Mouse (Mus musculus): ENCODE results near the gene Dcpp2. TPM values are rescaled to one million over a fixed set of nuclear protein-coding genes. Genes with fewer than 3 reads are reported as not detected.
A peak's percentile ranks its signal among the peaks of the same experiment; 100 is the strongest.
"Not testable (repeated sequence)": the region's sequence is repeated elsewhere in the genome, so short reads cannot be mapped to it uniquely, and the experiment has no call there.

Dcpp2 gene
- total RNA-seq (2022), result not detected

DNA sequence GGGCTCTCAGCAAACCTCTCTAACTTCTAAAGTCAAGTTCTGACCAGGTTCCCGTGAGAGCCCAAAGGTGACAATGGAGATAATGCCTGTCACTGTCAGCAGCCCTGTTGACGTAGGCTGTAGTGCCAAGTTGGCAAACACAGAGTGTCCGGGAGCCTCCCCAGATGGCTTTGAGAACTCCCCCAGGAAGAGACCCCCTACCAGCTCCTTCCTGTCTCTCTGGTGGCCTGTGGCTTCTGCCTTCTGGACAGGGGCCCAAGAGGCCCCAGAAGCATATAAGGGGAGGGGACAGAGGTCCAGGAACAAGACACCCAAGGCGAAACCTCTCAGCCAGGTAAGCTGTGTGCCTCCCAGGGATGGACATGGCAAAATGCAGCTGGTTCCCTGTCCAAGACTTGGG, at the start of gene Dcpp2, which contains the start of gene Dcpp1:
TSS of gene Dcpp2 (plus strand) at position 305 of the 400 bp plus-strand sequence.
TSS of gene Dcpp1 (plus strand) at position 301 of the 400 bp plus-strand sequence.
- DNase-seq (ENCODE audit: low spot score), result not testable (repeated sequence)

DNA sequence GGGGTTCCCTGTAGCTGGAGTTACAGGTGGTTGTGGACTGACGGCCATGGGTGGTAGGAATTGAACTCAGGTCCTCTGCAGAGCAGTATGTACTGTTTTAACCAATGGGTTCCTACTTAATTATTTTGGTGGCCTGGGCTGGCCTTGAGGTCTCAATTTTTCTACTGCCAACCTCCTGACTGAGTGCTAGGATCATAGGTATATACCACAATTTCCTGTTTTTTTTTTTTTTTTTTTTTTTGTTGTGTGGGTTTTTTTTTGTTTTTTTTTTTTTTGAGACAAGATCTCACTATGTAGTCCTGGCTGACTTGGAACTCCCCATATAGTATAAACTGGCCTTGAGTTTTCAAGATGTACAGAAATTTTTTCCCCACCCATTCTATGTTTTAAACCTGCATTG, 49.5 kb upstream of the Dcpp2 start:
- no peak for DNase-seq (ENCODE audit: low spot score)

DNA sequence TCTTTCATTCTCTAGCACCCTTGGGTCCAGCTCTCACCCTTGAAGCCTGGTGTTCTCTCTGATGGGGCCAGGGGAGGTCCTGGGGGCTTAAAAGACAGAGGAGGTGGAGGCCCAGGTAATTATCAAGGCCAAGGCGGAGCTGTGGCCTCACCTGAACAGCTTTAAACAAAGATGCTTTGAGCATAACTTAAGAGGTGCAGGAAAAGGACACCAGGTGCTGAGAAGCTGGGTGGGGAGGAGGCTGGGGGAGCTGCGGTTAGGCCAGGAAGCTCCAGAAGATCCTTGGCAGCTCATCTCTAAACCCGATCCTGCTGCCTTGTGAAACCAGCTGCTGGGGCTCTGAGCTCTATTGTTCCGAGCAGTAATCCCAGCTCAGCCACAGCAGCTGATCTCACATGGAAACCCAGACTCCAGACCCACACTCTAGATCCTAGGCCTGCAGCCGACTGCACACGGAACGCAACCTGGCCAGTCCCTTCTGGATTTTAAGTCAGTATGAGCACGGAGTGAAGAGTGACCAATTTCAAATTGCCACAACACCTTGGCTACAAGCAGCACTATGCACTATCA, 44.6 kb upstream of the Dcpp2 start, which contains the start of gene Prss33:
TSS of gene Prss33 (minus strand) at position 51 of the 570 bp plus-strand sequence.
- DNase-seq (ENCODE audit: low spot score), result no peak

DNA sequence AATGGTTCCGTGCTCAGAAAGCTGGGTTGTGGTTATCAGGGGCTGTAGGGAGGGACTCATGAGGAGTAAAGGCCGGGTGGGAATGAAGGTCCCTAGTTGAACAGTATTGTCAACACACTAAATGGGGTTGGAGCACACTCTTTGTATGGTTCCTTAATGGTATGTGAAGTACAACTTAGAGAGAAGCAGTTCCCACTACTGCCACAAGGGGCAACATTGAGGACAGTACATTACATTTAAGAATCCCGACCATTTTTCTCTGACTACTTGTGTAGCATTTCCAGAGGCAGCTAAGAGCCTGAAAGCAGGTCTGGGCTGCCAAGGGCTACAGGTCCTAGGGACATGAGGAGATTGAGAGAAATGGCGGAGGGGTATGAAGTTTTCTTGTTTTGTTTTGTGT, 39.5 kb upstream of the Dcpp2 start:
- peak; percentile 26 for DNase-seq (ENCODE audit: low spot score)

DNA sequence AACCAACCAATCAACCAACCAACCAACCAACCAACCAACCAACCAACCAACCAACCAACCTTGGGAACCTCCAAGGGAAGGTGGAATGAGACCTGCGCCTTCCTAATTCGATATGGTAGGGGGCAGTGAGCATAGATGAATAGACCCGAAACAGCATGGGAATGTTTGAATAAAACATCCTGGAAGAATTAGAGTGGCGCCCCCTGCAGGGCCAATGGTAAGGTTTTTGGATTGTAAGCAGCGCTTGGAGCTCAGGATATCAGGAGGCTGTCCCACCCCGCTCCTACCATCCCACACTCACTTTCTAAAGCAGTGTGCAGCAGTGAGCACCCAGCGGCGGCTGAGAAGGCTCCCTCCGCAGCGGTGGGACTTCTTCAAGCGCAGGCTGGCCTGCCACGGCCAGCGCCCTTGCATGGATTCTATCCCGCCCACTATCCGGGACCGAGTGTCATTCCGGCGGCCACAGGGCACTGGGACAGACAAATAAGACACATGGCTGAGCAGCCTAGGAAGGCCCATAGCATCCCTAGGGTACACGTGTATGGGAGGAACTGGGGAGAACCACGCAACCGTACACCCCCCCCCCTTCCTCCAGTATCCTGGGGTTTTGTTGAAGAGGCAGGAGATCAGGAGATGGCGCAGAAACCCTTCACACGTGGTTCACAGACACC, 37.4 kb upstream of the Dcpp2 start:
- no peak for DNase-seq (ENCODE audit: low spot score)

DNA sequence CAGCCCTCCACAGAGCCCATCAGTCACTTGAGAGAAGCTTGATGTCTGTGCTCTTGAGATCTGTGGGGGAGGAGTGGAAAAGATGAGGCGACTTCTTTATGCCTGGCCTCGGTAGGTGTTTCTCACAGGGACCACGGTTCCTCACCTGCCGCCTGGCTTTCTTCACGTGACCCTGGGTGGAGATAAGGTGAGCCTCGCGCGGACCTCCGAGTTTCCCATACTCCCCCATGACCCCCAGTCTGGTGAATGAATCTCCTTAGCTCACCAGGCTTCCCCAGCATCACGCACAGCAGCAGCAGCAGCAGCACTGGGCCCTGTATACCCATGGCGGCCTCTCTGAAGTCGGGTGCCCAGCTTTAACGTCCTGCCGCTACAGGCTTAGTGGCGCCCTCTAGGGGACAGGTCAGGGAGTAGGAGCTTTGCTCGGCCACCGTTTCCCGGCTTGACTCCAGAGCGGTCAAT, 36.8 kb upstream of the Dcpp2 start, which contains the start of the genes Prss32 and Prss41:
TSS of gene Prss32 (plus strand) at position 44 of the 462 bp plus-strand sequence.
TSS of gene Prss41 (minus strand) at position 361 of the 462 bp plus-strand sequence.
- DNase-seq (ENCODE audit: low spot score), result no peak

DNA sequence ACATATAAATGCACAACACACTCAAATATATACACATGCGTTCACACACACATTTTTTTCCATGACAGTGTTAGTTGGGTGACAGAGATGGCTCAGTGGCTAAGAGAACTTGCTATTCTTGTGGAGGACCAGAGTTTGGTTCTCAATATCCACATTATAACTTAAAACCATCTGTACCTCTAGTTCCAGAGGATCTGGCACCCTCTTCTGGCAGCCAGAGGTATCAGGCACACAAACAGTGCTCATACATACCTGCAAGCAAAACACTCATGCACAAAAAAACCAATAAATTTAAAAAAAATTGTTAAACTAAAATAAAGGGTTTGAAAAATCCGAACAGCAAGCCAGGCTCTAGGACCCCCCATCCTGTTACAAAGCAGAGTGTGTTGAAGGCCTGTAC, 30.7 kb upstream of the Dcpp2 start:
- no peak for DNase-seq (ENCODE audit: low spot score)

DNA sequence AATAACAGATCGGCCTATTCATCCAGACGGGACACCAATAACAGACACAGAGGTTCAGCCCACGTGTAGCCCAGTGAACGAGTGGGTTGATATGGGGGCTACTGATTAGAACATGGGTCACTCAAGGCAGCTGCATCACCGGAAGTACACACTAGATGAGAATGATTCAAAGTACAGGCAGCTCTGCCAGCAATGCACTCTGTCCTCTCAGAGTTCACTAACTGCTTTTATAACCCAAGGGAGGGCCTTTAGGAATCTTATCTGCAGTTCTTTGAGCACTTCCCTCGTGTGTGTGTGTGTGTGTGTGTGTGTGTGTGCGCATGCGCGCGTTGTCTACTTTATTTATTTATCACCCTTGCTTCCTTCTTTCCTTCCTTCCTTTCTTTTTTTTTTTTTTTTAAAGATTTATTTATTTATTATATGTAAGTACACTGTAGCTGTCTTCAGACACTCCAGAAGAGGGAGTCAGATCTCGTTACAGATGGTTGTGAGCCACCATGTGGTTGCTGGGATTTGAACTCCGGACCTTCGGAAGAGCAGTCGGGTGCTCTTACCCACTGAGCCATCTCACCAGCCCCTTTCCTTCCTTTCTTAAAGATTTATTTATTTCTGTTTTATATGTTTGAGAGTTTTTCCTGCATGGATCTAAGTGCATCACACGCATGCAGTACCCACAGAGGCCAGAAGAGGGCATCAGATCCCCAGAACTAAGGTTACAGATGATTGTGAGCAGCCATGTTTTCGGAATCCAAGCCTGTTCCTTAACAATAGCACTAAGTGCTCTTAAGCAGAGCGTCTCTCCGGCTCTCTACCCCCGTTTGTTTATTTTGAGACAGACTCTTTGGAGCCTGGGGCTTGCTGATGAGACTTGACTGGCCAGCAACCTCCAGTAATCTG, 29.6 kb upstream of the Dcpp2 start:
- DNase-seq (ENCODE audit: low spot score), result peak; percentile 39

DNA sequence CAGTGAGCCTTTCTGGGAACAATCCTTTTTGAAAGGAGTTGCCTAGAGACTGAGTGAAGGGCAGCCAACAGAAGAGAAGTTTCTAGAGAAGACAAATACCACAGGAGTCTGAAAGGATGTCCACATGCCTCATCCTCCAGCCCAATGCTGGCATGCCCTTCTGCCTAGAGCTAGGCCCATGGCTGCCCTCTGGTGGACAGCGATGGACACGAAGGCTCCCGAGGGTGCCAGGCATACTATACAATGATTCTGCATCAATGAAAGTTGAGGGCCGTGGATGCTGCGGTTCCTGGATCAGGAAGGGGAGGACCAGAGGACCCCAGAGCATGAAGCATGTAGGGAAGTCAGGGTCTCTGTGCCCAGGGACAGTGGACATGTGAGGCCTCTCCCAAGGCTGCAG, 27.4 kb upstream of the Dcpp2 start:
- peak; percentile 9 for DNase-seq (ENCODE audit: low spot score)

DNA sequence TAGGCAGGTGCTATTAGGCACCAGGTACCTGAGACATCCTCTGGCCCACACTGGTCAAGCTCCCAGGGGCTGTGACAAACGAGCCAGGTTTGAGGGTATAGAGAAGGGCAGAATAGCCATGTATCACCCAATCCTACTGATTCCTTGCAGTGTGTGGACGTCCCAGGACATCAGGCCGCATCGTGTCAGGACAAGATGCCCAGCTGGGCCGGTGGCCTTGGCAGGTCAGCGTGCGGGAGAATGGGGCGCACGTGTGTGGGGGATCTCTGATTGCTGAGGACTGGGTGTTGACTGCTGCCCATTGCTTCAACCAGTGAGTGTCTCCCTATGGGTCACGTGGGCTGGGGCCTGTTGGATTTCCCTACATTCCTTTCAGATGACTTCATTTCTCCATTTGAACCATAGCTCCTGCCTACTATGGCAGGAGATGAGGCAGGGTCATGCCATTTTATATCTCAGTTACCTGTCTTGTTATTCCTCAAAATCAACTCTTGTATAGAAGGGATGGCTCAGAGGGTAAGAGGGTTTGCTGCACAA, 26.4 kb upstream of the Dcpp2 start:
- DNase-seq (ENCODE audit: low spot score), result no peak

DNA sequence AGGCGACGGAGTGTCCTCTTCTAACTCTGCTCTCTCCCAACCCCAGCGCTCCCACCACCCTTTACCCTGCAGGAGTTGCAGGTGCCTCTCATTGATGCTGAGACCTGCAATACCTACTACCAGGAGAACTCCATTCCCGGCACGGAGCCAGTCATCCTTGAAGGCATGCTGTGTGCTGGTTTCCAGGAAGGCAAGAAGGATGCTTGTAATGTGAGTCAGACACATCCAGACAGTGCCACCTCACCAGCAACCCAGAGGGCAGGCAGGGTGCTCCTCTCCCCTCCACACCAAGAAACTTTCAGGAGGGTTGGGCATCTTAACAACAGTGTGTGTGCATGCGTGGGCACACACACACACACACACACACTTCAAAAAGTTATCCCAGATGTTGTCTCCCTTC, 23.5 kb upstream of the Dcpp2 start:
- DNase-seq (ENCODE audit: low spot score), result no peak

DNA sequence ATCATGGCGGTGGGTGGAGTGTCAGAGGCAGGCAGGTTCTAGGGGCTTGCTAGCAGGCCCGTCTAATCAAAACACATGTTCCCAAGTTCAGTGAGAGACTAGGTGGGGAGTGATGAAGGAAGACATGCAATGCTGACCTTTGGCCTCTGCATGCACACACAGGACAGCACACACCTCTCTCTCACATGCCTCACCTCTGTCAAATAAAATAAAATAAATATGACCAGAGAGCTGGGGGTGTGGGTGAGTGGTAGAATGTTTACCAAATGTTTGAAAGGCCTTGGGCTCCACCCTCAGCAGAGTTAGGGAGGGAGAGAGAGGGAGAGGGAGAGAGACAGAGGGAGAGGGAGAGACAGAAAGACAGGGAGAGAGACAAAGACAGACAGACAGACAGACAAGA, 22.8 kb upstream of the Dcpp2 start:
- no peak for DNase-seq (ENCODE audit: low spot score)

DNA sequence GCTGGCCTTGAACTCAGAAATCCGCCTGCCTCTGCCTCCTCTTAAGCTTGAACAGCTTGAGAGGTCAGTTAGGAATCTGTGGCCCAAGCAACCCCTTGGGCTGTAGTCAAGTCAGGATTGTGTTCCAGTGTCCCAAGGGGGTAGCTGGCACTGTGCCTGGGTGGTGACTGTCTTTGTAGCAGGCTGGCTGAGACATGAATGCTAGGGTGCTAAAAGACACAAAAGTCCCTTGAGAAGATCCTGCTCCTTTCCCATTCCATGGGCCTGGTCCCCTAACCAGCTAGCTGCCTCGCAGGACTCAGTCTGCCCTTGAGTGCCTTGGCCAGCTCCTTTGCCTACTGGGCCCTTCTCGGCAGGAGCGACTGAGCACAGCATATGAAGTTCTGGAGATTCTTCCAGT, 17.8 kb upstream of the Dcpp2 start:
- no peak for DNase-seq (ENCODE audit: low spot score)

DNA sequence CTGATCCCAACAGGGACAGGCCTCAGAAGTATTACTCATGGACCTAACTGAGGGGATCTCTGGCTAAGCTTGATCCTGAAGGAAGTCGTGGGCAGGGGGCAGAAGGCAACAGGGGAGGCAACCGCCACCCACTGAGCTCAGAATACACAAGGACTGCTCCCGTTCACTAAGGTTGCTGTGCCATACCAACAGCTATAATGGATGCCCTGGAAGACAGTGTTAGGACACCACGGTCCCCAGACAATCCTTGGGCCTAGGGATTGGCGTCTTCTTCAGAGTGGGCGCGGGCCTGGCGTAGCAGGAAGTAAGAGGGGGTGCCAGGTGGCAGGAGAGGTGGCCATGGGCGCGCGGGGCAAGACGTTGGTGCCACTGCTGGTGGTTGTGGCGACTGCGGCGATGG, 12.9 kb upstream of the Dcpp2 start, which contains the start of gene Prss21:
TSS of gene Prss21 (plus strand) at position 301 of the 400 bp plus-strand sequence.
- DNase-seq (ENCODE audit: low spot score), result no peak

DNA sequence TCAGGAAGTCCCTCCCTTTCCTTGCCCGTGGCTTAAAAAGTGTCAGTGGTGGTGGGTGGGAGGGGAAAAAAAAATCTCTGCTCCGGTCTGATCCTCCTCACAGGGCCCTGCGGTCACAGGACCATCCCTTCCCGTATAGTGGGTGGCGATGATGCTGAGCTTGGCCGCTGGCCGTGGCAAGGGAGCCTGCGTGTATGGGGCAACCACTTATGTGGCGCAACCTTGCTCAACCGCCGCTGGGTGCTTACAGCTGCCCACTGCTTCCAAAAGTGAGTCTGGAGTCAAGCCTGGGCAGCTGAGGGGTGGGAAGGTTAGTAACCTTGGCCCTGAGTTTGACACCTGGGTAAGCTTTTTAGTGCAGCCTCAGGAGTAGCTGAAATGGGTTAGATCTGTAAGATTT, 12.2 kb upstream of the Dcpp2 start:
- DNase-seq (ENCODE audit: low spot score), result no peak

DNA sequence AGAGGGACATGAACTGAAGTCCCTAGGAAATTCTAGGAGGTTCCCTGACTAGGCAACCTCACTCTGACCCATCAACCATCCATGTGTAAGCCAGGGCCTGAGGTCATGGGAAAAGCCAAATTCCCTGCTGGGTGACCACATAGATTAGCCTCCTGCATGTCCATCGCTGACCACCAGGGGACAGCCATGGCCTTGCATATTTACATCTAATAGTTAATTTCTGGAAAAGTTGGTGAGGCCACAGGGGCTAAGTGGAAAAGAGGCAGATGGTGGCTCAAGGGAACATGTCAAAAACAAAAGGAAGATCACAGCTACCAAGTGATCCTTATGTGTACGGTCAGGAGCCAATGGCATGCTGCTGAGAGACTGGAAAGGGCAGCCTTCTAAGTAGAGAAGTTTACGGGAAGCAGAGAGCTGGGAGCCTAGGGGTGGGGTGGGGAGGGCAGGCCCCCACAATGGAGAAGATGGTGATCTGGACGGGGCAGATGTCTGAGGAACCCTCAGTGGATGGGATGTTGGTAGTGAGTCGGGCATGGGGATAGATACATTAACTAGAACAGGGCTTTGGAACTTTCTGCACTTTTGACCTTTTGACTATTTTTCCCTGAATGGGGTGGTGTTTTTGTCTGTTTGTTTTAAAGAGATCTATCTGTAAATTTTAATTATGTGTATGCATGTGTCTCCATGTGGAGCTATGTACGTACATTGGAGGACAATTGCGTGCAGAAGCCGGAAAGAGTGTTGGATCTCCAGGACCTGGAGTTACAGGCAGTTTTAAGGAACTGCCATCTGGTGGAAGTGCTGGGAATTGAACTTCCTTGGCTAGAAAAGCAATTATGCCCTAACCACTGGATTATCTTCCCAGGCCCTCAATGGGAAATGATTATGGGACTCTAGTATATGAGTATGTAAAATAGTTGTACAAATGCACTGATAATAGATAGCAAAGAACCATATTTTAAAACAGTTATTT, 6.5 kb upstream of the Dcpp2 start:
- peak; percentile 40 for DNase-seq (ENCODE audit: low spot score)

DNA sequence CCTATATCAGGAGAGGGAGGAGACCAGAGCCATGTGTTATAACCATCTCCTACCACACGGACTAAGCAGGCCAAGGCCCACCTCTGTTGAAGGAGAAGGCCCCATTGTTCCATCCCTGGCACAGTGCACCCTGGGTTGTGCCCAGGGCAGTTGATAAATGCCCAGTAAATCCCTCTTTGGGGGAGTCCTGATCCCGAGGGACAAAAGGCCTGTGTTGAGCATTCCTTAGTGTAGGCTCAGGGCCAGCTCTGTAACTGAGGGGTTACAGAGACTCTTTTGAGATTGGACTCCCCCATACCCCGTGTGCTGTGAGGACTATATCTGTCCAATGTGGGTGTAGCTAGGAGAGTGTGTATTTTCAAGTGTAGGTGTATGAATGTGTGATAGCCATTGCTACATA, 3.9 kb upstream of the Dcpp2 start:
- no peak for DNase-seq (ENCODE audit: low spot score)

DNA sequence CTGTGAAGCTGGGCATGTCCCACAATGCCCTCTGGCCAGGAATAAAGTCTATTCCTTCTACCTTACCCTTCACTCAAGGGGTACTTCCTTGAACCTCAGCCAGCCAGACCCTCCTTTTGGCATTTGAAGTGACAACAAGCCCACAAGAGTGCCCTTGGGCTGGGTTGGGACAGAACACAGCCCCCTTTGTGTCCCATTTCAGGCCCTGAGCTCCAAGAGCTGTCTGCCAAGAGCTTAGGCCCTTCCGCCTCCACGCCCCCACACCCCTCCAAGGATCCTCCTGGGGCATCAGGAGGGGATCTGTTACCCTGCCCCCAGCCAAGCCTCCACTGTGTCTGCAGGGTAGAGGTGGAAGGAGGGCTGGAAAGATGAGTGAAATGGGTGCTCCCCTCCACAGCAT, 3.5 kb upstream of the Dcpp2 start:
- DNase-seq (ENCODE audit: low spot score), result no peak

DNA sequence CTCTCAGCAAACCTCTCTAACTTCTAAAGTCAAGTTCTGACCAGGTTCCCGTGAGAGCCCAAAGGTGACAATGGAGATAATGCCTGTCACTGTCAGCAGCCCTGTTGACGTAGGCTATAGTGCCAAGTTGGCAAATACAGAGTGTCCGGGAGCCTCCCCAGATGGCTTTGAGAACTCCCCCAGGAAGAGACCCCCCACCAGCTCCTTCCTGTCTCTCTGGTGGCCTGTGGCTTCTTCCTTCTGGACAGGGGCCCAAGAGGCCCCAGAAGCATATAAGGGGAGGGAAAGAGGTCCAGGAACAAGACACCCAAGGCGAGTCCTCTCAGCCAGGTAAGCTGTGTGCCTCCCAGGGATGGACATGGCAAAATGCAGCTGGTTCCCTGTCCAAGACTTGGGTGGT, 36.5 kb downstream of the Dcpp2 start, which contains the start of gene Dcpp3:
TSS of gene Dcpp3 (plus strand) at position 301 of the 400 bp plus-strand sequence.
- DNase-seq (ENCODE audit: low spot score), result not testable (repeated sequence)

DNA sequence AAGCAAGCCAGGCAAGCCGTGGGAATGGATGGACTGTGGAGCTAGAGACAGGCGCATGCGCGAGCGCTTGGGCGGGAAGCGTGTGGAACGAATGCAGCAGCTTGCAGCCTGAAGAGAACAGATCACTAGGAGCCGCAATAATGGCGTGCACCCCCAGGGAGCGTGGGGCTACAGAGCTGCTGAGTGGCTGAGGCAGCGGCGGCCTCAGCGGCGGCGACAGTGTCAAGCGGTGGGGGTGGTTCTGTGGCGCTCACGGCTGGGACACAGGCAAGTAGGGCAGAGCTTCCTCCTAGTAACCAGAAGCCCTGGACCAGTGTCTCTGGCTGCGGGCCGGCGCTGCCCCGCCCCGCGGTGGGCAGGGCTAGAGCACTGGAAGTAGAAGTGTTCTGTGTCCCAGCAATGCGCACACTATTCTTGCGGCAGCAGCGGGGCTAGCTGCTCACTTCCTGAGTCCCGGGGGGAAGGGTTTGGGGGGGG, 43.9 kb downstream of the Dcpp2 start:
- DNase-seq (ENCODE audit: low spot score), result peak; percentile 92
